Mouse (Mus musculus) lung, postnatal 0 days (tissue): ENCODE measurements around the gene Ccser1.

ENCODE experiments used
- CTCF ChIP-seq: IDR thresholded peaks from 2 replicates; pipeline ENCODE4 v1.5.1; 2016; ENCODE audit warnings: antibody characterized with exemption, mild to moderate bottlenecking
- EP300 ChIP-seq: IDR thresholded peaks from 2 replicates; pipeline ENCODE4 v1.6.1; 2016; ENCODE audit warnings: antibody characterized with exemption, mild to moderate bottlenecking, control low read depth

DNA sequence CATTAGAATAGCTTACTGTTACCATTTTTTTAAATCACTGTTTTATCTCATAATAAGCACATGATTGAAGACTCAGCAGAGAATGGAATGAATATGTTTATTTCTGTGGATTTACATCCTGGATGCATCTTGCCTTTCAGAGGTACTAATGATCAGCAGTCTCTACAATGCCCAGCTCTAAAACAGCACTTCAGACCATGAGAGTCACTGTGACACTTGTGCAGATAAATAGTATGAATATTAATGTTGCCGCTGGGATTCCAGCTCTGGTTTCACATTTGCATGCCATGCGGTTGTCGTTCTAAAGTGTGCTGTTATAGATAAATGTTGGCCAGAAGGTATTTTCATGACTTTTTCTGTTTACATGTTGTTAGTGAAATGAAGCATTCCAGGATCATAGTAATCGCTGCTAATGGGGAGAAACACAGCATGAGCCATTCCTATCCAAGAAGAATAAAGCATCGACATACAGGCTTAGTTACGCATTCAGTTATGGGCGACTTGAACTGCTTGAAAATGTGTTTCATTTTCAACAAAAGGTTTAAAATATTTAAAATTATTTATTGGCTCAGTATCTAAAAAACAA lies 363.4 kb downstream of the Ccser1 start:
- TF ChIP-seq CTCF, result no peak
- no peak for TF ChIP-seq EP300
